Mouse (Mus musculus): ENCODE data around the gene Dppa3.
A peak's percentile ranks its signal among the peaks of the same experiment; 100 is the strongest.

Dppa3 gene

GRCm38 (mm10) chr6:122668823-122669222 is 42.6 kb downstream of the Dppa3 start:
- no peak for DNase-seq (ENCODE audit: low spot score)

- DNase-seq (ENCODE audit: low spot score): peak; percentile 99
These were observed 43.4 kb downstream of the Dppa3 start for GRCm38 (mm10) chr6:122669406-122670200.

GRCm38 (mm10) chr6:122670201-122670551 is 44.0 kb downstream of the Dppa3 start:
- peak; percentile 42 for DNase-seq (ENCODE audit: low spot score)

GRCm38 (mm10) chr6:122670841-122671240 is 44.6 kb downstream of the Dppa3 start:
- DNase-seq (ENCODE audit: low spot score): no peak

GRCm38 (mm10) chr6:122672746-122673145 is 46.5 kb downstream of the Dppa3 start:
- DNase-seq (ENCODE audit: low spot score): no peak

All from embryo, embryonic 10.5 days (tissue).